Mouse (Mus musculus): ENCODE measurements around the gene Zfp189.

- TF ChIP-seq NANOG (IDR thresholded peaks at IDR 0.05; ENCODE audit: borderline replicate concordance, low read length) (no peak), CTCF (conservative IDR thresholded peaks at IDR 0.05; ENCODE audit: low read length) (no peak)
Measured at GRCm38 (mm10) chr4:49535036-49535435, 14.1 kb downstream of the Zfp189 start.

Data from E14TG2a.4 (cell line).